Mouse (Mus musculus) NIH3T3 (cell line): ENCODE results near the gene Tigar.

Experiments
- DNase-seq: peaks from one replicate; pipeline ENCODE4 v3.0.0-alpha.2; 2012; ENCODE audit warnings: low read depth

Tigar gene

DNA sequence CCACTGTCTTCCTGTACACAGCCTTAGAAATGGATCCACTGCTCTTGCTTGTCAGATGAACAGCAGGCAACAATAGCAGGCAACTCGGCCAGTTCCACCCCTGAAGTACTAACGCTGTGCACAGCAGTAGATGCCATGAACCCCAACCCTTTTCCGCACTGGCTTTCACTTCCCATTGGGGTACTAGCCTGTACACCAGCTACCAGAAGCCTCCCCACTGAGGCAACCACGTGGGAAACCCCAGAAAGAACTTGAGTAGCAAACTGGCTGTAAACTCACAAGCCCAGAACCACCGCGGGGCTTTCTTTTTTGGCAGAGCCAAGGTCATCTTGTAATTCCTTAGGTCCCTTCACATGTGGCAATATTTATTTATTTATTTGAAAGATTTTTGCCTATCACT, 27.5 kb downstream of the Tigar start:
- DNase-seq: no peak

DNA sequence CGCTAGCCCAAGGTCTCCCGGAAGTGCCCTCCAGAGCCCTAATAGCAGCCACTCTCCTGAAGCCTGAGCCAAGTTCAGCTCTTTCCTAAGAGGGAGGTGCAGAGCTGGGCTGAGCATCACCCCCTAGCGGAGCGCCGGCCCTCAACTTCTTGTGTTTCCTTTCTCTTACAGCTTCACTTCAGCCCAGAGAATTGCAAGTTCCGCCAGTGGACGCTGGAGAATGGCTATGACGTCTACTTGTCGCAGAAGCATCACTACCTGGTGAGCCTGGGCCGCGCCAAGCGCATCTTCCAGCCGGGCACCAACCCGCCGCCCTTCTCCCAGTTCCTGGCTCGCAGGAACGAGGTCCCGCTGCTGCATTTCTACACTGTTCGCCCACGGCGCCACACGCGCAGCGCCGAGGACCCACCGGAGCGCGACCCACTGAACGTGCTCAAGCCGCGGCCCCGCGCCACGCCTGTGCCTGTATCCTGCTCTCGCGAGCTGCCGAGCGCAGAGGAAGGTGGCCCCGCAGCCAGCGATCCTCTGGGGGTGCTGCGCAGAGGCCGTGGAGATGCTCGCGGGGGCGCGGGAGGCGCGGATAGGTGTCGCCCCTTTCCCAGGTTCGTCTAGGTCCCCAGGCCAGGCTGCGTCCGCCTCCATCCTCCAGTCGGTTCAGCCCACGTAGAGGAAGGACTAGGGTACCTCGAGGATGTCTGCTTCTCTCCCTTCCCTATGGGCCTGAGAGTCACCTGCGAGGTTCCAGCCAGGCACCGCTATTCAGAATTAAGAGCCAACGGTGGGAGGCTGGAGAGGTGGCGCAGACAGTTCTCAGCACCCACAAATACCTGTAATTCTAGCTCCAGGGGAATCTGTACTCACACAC, 29.3 kb downstream of the Tigar start:
- DNase-seq: peak; percentile 75

DNA sequence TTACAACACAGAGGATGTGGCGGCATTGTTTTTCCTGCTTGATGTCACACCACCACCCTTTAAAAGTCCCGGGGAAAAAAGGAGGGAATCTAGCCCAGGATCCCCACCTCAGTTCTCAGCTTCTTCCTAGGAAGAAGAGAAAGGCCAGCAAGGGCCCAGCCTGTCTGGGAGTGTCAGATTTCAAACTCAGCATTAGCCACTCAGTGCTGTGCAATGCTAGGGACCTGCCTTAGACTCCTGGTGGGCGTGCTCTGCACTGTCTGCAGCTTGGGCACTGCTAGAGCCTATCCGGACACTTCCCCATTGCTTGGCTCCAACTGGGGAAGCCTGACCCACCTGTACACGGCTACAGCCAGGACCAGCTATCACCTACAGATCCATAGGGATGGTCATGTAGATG, 36.5 kb downstream of the Tigar start, which contains the start of gene Fgf23:
Gene Fgf23, plus strand, starts transcription at position 86 of the 400 bp plus-strand sequence.
- peak; percentile 29 for DNase-seq

DNA sequence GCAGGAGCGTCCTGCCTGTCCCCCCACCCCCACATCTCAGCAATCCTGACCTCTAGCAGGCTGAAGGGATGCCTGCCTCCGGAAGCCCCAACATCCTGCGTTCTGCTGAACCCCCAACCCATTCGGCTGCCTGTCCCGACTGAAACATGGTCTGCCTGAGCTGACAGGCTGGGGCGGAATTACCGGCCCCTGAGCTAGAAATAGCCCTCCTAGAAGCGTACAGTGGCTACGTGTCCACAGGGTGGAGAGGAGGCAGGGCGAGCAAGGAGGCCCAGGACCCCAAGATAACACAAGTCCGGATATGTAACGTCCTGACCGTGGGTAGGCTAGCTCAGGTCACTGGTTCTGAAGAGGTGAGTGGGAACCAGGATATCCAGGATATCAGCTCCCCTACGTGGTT, 44.5 kb downstream of the Tigar start:
- DNase-seq: no peak

DNA sequence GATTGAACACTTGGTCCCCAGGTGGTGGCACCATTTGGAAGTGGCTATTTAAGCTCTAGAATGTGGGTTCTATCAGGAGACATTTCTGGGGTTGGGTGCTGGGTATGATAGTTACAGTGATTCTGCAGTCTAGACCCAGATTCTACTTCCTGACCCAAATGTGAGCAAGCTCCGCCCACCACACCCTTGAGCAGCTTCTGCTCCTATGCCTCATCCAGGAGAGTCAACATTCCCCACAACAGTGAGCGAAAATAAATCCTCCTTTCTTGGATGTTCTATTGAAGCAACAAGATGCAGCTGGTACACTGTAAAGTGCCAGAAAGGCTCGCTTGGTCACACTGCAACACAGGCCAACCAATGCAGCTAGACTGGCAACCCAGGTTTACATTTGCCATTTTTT, 45.4 kb downstream of the Tigar start:
- DNase-seq: no peak

DNA sequence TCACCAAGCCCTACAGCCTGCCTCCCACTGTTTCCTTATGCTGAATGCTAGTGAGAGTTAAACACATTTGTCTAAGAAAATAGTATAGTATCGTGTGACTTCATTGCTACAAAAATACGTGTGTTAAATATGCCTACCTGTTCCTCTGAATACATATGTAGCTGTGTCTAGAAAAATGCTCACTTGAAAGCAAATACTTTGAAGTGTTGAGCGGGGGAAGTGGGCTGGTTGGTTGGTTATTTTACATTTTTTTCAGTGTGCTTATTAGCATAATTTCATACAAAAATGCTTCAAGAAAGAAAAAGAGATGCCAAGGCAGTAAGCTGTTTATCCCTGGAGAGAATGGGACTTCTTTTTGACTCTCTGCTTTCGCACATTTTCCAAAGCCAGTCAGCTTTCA, 49.4 kb downstream of the Tigar start:
- no peak for DNase-seq

DNA sequence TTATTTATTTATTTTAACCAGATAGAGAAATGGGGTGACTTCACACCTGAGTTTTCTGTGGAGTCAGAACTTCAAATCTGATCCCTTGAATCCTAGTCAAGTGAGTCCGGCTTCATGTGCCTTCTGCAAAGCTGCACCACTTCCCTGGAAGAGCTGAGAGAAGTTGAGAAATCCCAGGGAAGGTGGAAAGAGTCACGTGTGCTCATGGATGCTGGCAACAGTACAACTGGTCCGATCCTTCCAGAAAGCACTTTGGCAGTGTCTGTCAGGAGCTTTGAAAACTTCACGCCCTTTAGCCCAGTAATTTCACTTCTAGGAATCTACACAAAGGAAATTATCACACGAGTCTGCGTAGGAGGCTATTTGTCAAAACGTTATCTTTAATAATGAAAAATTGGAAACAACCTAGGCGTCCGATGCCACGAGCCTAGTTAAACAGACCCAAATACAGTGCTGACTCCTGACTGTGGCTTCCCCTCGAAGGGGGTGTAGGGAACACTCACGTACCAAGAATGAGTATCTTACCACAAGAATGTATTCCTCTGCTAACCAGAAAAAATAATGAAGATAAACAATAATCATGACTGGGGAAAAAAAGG, 52.3 kb downstream of the Tigar start:
- DNase-seq: peak; percentile 98

DNA sequence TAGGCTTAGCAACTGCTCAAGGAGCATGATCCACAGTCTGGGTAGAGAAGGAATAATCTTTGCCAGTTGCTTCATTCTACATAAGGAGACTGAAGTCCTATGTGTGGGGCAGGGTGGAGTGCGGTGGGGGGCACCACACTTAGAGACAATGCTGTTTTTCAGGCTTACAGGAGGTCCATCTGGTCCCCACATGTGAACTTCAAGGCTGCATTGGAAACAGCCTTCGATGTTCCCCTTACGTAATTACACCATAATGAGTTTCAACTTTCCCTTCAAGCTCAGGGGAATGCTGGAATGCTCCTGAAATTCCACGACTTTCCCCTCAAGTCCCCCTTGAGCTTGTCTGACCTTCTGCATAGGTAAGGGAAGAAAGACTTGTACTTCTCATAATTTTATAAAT, 58.5 kb downstream of the Tigar start:
- DNase-seq: peak; percentile 46

DNA sequence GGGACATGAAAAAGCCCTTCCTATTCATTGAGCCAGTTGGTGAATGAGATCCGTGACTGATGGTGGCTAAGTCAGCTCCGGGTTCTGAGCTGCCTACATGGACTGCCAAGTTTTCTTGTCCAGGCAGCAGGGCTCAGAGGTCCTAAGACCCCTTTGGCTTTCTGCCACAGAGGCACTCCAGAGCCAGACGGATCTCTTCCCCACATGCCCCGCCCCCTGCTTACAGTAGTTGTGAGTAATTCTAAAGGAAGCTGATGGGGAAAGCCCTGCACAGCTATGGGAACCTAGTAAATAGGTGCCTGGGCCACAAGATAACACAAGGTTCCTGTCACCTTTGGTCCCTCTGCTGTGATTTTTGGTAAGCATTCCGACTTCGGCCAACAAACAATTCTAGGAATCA, 64.4 kb downstream of the Tigar start:
- peak; percentile 73 for DNase-seq
